15 mouse cellular contexts compared by ENCODE assay signal in the genomic region with DNA sequence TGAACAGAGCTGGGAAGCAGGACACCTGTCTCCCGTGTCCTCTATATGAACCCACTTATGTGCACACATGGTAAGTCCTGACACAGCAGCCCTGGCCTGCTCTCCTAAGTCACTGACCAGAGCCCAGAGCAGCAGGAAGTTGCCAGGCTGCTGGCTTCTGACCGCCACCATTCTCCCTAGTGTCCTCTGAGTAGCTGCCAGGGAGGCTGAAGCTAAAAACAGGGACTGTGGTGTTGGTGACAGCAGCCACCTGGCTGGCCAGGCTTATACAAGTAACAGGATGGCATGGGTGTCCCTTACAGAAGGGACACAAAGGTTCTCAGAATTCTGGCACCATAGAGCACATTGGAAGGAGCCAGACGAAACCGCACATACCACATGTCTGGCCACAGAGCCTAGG. TPM values are rescaled to one million over a fixed set of nuclear protein-coding genes. Genes with fewer than 3 reads are reported as not detected.
A peak's percentile ranks its signal among the peaks of the same experiment; 100 is the strongest.
DNase-seq lines count a peak whose midpoint lies in the region; ATAC-seq lines count a peak whose summit lies in the region.
"Had no signal": no experiment of that assay in that cellular context is flagged by ENCODE, and none has a peak within 500 bp of the region (broad histone marks: within the 10 kb centered on the region; RNA-seq: fewer than 3 reads in every experiment).

No protein-coding gene starts in this region.

- H3K36me3 ChIP-seq in liver, embryonic 13.5 days = peaks cover 69% of the 10 kb centered on the region

- intact Hi-C loops in heart, postnatal 36 days (cut with DNase I) = loop anchor here (5.0 kb wide), 1 partner anchor 53 kb away; the partner anchor contains the start of genes Gm38431 and Raver1
- intact Hi-C loops in gastrocnemius, postnatal 14 days (cut with DNase I; ENCODE audit: low total_unique reads) = no loop called here

- no peaks in the 10 kb centered on the region for H3K9me3 ChIP-seq in liver, embryonic 13.5 days (replicated peaks)
- H3K9me3 ChIP-seq: hindbrain, embryonic 12.5 days; lung, embryonic 15.5 days had no signal

- ATAC-seq in liver, embryonic 13.5 days (ENCODE audit: low read depth) = no peak
- ATAC-seq: inflammation-experienced regulatory T-cells, adult 6 months had no signal

- WGBS in liver, embryonic 13.5 days (ENCODE audit: insufficient replicate concordance) = 86% methylated on average over 4 of the region's 4 CpGs

- H3K27me3 ChIP-seq in liver, embryonic 13.5 days = no peaks in the 10 kb centered on the region
- H3K27me3 ChIP-seq: hindbrain, embryonic 12.5 days; lung, embryonic 15.5 days had no signal

- peak overlapping the region; percentile 34 for H3K9ac ChIP-seq in liver, embryonic 13.5 days
- H3K9ac ChIP-seq: hindbrain, embryonic 12.5 days; lung, embryonic 15.5 days had no signal

- no peak overlapping the region for H3K4me2 ChIP-seq in liver, embryonic 13.5 days
- H3K4me2 ChIP-seq: hindbrain, embryonic 12.5 days; lung, embryonic 15.5 days had no signal

- DNase-seq in heart, adult 9 months (ENCODE audit: low spot score in 2 of 2) = peak; percentile 67 to 71
- DNase-seq in heart, postnatal 36 days = no peak
- DNase-seq in liver, embryonic 13.5 days = no peak
- no peak for DNase-seq in liver
- DNase-seq in gastrocnemius, adult 8-10 months (ENCODE audit: low spot score in 2 of 2) = peak; percentile 50 to 67
- peak; percentile 37 for DNase-seq in gastrocnemius, postnatal 14 days
- no peak for DNase-seq in cerebellum, adult 9-10 months
- DNase-seq: cerebellum, adult 18-20 months; cerebellum, postnatal 36 days; kidney, adult 2 months; kidney, postnatal 25 days; thymus, postnatal 14 days had no signal

- H3K4me3 ChIP-seq in liver, embryonic 13.5 days (replicated peaks) = no peak overlapping the region
- H3K4me3 ChIP-seq: hindbrain, embryonic 12.5 days; lung, embryonic 15.5 days had no signal

- H3K27ac ChIP-seq in liver, embryonic 13.5 days = no peak overlapping the region
- H3K27ac ChIP-seq: hindbrain, embryonic 12.5 days; lung, embryonic 15.5 days had no signal

- peaks cover 49% of the 10 kb centered on the region for H3K4me1 ChIP-seq in liver, embryonic 13.5 days (replicated peaks)

RNA-seq across cellular contexts. Expression of gene Cdc37, which starts 4.4 kb away (rescaled TPM):
- total RNA-seq in heart, postnatal 36 days (2021) = 100 to 1,000 TPM; 157 to 165 TPM
- polyA plus RNA-seq in liver, embryonic 13.5 days (2015; fragmentation: Nextera tagmentation; extraction: Ambion mirVana) = 170 and 200 TPM in 2 replicates
- total RNA-seq in gastrocnemius, adult 8-10 months (2022) = 100 to 1,000 TPM in 3 of 4 experiments, 10 to 100 TPM in 1; 95.0 to 132 (median 111) TPM
- total RNA-seq in gastrocnemius, postnatal 14 days (2021) = 100 to 1,000 TPM; 138 to 139 TPM

RNA-seq across cellular contexts. Expression of gene Tyk2, which starts 14.4 kb away (rescaled TPM):
- total RNA-seq in heart, postnatal 36 days (2021) = 1 to 10 TPM; 8.2 to 9.6 TPM
- 6.2 and 7.2 TPM in 2 replicates for polyA plus RNA-seq in liver, embryonic 13.5 days (2015; fragmentation: Nextera tagmentation; extraction: Ambion mirVana)
- total RNA-seq in gastrocnemius, adult 8-10 months (2022) = 1 to 10 TPM; 4.9 to 6.0 (median 5.8) TPM
- 1 to 10 TPM; 4.9 to 5.3 TPM for total RNA-seq in gastrocnemius, postnatal 14 days (2021)

RNA-seq across cellular contexts. Expression of gene Pde4a, which starts 20.1 kb away (rescaled TPM):
- total RNA-seq in heart, postnatal 36 days (2021) = 10 to 100 TPM; 45.9 to 52.0 TPM
- polyA plus RNA-seq in liver, embryonic 13.5 days (2015; fragmentation: Nextera tagmentation; extraction: Ambion mirVana) = 2.0 and 2.1 TPM in 2 replicates
- total RNA-seq in gastrocnemius, adult 8-10 months (2022) = 10 to 100 TPM; 40.7 to 51.5 (median 47.0) TPM
- 10 to 100 TPM; 26.1 to 27.1 TPM for total RNA-seq in gastrocnemius, postnatal 14 days (2021)

RNA-seq across cellular contexts. Expression of gene Raver1, which starts 53.6 kb away (rescaled TPM):
- 10 to 100 TPM; 25.1 to 27.7 TPM for total RNA-seq in heart, postnatal 36 days (2021)
- polyA plus RNA-seq in liver, embryonic 13.5 days (2015; fragmentation: Nextera tagmentation; extraction: Ambion mirVana) = 18.4 and 27.0 TPM in 2 replicates
- total RNA-seq in gastrocnemius, adult 8-10 months (2022) = 10 to 100 TPM; 13.0 to 15.6 (median 14.3) TPM
- total RNA-seq in gastrocnemius, postnatal 14 days (2021) = 10 to 100 TPM; 16.2 to 19.6 TPM

RNA-seq across cellular contexts. Expression of gene Gm38431, which starts 53.6 kb away (rescaled TPM):
- 1 to 10 TPM in 1 of 2 experiments, under 1 TPM in 1; 0.51 to 1.9 TPM for total RNA-seq in heart, postnatal 36 days (2021)
- polyA plus RNA-seq in liver, embryonic 13.5 days (2015; fragmentation: Nextera tagmentation; extraction: Ambion mirVana) = 1.3 and 1.6 TPM in 2 replicates
- 1 to 10 TPM in 1 of 4 experiments, under 1 TPM in 3; 0.15 to 2.5 (median 0.34) TPM for total RNA-seq in gastrocnemius, adult 8-10 months (2022)
- total RNA-seq in gastrocnemius, postnatal 14 days (2021) = 1 to 10 TPM in 1 of 2 experiments, under 1 TPM in 1; 0.92 to 1.1 TPM

Comparison
In these comparisons a context has a peak if more than half of its experiments do, and no peak if none do; other contexts are left out.
1. DNase-seq: peak in heart, adult 9 months (2 of 2), gastrocnemius, adult 8-10 months (2 of 2) and gastrocnemius, postnatal 14 days (single experiment); none in heart, postnatal 36 days (0 of 2), liver, embryonic 13.5 days (single experiment), liver (single experiment) and cerebellum, adult 9-10 months (single experiment).